ENCODE assay signal across 18 mouse cellular contexts in genomic region chr7:16525995-16526394, GRCm38 (mm10). TPM values are rescaled to one million over a fixed set of nuclear protein-coding genes. Genes with fewer than 3 reads are reported as not detected.
DNase-seq lines count a peak whose midpoint lies in the region; ATAC-seq lines count a peak whose summit lies in the region.
"Had no signal": no experiment of that assay in that cellular context is flagged by ENCODE, and none has a peak within 500 bp of the region (broad histone marks: within the 10 kb centered on the region; RNA-seq: fewer than 3 reads in every experiment).

No protein-coding gene starts in this region.

- H3K27ac ChIP-seq in heart, embryonic 13.5 days (replicated peaks), result peak overlapping the region; percentile 48
- no peak overlapping the region for H3K27ac ChIP-seq in liver, embryonic 13.5 days
- H3K27ac ChIP-seq: hindbrain, embryonic 12.5 days; limb, embryonic 13.5 days; neural tube, embryonic 12.5 days had no signal

- H3K9ac ChIP-seq in heart, embryonic 13.5 days, result no peak overlapping the region; the same call in 1 of the 2 replicates
- no peak overlapping the region for H3K9ac ChIP-seq in liver, embryonic 13.5 days
- H3K9ac ChIP-seq: hindbrain, embryonic 12.5 days; limb, embryonic 13.5 days; neural tube, embryonic 12.5 days had no signal

- peaks cover 25% of the 10 kb centered on the region for H3K36me3 ChIP-seq in heart, embryonic 13.5 days
- H3K36me3 ChIP-seq in liver, embryonic 13.5 days, result 0 out of 2 replicates have a peak, but pooled peaks cover 7% of the 10 kb centered on the region

- no peak overlapping the region for H3K4me3 ChIP-seq in heart, embryonic 13.5 days
- H3K4me3 ChIP-seq in liver, embryonic 13.5 days (replicated peaks), result no peak overlapping the region
- H3K4me3 ChIP-seq: hindbrain, embryonic 12.5 days; limb, embryonic 13.5 days; megakaryocyte, embryonic 14.5 days; neural tube, embryonic 12.5 days had no signal

- no peak overlapping the region for H3K4me2 ChIP-seq in heart, embryonic 13.5 days
- H3K4me2 ChIP-seq in liver, embryonic 13.5 days, result no peak overlapping the region
- H3K4me2 ChIP-seq: hindbrain, embryonic 12.5 days; limb, embryonic 13.5 days; neural tube, embryonic 12.5 days had no signal

- no peaks in the 10 kb centered on the region for H3K27me3 ChIP-seq in heart, embryonic 13.5 days (replicated peaks)
- H3K27me3 ChIP-seq in liver, embryonic 13.5 days, result no peaks in the 10 kb centered on the region
- H3K27me3 ChIP-seq: hindbrain, embryonic 12.5 days; limb, embryonic 13.5 days; megakaryocyte, embryonic 14.5 days; neural tube, embryonic 12.5 days had no signal

- ATAC-seq in heart, embryonic 13.5 days (ENCODE audit: extremely low read depth, insufficient number of reproducible peaks, low FRiP score, low TSS enrichment), result no peak
- ATAC-seq in liver, embryonic 13.5 days (ENCODE audit: low read depth), result peak; percentile 58; the same call in 1 of the 2 replicates
- ATAC-seq: CD4-positive, CD25-positive, alpha-beta regulatory T cell, adult 4 months; forebrain, embryonic 16.5 days; intestine, embryonic 16.5 days had no signal

- 78% methylated on average over 2 of the region's 2 CpGs for WGBS in heart, embryonic 13.5 days
- WGBS in liver, embryonic 13.5 days (ENCODE audit: insufficient replicate concordance), result 80% methylated on average over 2 of the region's 2 CpGs

- H3K9me3 ChIP-seq in heart, embryonic 13.5 days, result no peaks in the 10 kb centered on the region
- no peaks in the 10 kb centered on the region for H3K9me3 ChIP-seq in liver, embryonic 13.5 days (replicated peaks)
- H3K9me3 ChIP-seq: hindbrain, embryonic 12.5 days; limb, embryonic 13.5 days; megakaryocyte, embryonic 14.5 days; neural tube, embryonic 12.5 days had no signal

- peaks cover 37% of the 10 kb centered on the region for H3K4me1 ChIP-seq in heart, embryonic 13.5 days
- no peaks in the 10 kb centered on the region for H3K4me1 ChIP-seq in liver, embryonic 13.5 days (replicated peaks)
- H3K4me1 ChIP-seq: hindbrain, embryonic 12.5 days; limb, embryonic 13.5 days; neural tube, embryonic 12.5 days had no signal

- DNase-seq in heart, adult 8-10 months (ENCODE audit: low spot score), result peak; percentile 46
- DNase-seq in heart, postnatal 4 days, result no peak
- no peak for DNase-seq in liver, embryonic 13.5 days
- peak; percentile 27 for DNase-seq in lung, postnatal 25 days (ENCODE audit: low spot score)
- no peak for DNase-seq in kidney, postnatal 4 days
- no peak for DNase-seq in T-cell, adult 2 months (ENCODE audit: low spot score)
- DNase-seq: kidney, postnatal 14 days; layer of hippocampus, adult 9-11 months; right cerebral cortex, postnatal 25 days had no signal

RNA-seq across cellular contexts. Expression of gene Npas1, which starts 48.5 kb away (rescaled TPM):
- total RNA-seq in heart, adult 8-10 months (2022), result not detected
- total RNA-seq in heart, postnatal 4 days (2021), result not detected
- polyA plus RNA-seq in heart, embryonic 13.5 days (2015; fragmentation: Nextera tagmentation; extraction: Ambion mirVana), result 0.36 and 0.37 TPM in 2 replicates
- polyA plus RNA-seq in liver, embryonic 13.5 days (2015; fragmentation: Nextera tagmentation; extraction: Ambion mirVana), result 0.13 and 0.16 TPM in 2 replicates
- polyA plus RNA-seq: CD4-positive, CD25-positive, alpha-beta regulatory T cell, adult 4 months; gonadal fat pad, adult 2 months had no signal

Comparison
In these comparisons a context has a peak if more than half of its experiments do, and no peak if none do; other contexts are left out.
1. DNase-seq: peak in heart, adult 8-10 months (single experiment) and lung, postnatal 25 days (single experiment); none in heart, postnatal 4 days (single experiment), liver, embryonic 13.5 days (single experiment), kidney, postnatal 4 days (0 of 2) and T-cell, adult 2 months (single experiment).